Mouse (Mus musculus): ENCODE results near the gene Kmt2c.

- TF ChIP-seq EP300 (optimal IDR thresholded peaks at IDR 0.05) (no peak), CTCF (IDR thresholded peaks at IDR 0.05; ENCODE audit: low read depth) (no peak)
Measured at GRCm38 (mm10) chr5:25498821-25499422, 339 bp upstream of the Kmt2c start.

Data from stomach, postnatal 0 days (tissue).